Mouse (Mus musculus): ENCODE data around the gene Myrip.
A peak's percentile ranks its signal among the peaks of the same experiment; 100 is the strongest.

DNA sequence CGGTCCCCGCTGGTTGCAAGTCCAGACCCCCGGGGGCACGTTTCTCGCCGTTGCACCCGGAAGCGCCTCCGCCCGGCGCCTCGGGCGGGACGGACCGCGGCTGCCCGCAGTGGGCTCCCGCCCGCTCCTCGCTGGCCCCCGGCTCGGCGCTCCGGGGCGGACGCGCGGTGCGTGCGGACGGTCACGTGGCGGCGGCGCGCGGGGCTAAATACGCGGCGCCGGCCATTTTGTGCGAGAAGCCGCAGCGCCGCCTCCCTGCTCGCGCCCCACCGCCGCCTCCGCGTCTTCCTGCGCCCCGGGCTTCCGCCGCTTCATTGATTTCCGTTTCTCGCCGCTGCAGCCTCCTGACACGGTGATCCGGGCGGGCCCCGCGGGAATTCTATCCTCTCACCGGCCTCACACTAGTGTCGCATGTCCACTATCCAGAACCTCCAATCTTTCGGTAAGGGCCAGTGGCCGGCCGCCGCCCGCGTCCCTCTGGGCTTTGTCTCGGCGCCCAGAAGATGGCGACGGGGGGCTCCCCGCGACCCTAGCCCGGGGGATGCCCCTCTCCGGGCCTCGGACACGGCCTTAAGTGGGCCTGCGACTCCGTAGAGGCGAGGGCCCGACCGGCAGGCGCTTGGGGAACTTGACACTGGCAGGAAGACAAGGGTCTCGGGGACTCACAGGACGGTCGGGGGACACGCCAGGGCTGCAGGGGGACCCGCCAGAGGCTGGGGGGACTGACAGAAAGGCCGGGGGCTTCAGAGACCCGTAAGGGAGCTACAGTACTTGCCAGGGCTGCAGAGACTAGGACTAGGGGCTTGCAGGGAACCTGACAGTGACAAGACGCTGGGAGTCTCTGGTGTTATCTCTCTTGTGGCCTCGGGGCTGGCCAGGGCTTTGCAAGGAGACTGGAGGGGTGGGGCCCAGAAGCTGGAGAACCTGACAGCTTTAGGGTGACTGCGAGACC lies 191.4 kb downstream of the Myrip start:
- TF ChIP-seq CTCF (IDR thresholded peaks at IDR 0.05; ENCODE audit: extremely low read depth, insufficient read length, insufficient replicate concordance, low read depth, low read length) (no peak), POLR2A (IDR thresholded peaks at IDR 0.05; ENCODE audit: low read depth, low read length) (peak; percentile 45; the same call in 1 of the 2 replicates)
